Mouse (Mus musculus) liver, adult 2 months (tissue): ENCODE data around the gene Tmem52.

Experiments
- CTCF ChIP-seq: fragments of 200-500 bp; IDR thresholded peaks from 2 replicates; pipeline ENCODE4 v1.5.1; 2011; ENCODE audit warnings: low read depth, low read length, control low read depth
- POLR2A ChIP-seq: fragments of 200-500 bp; IDR thresholded peaks from 2 replicates; pipeline ENCODE4 v1.6.1; 2011; ENCODE audit warnings: low read length, control low read depth; ENCODE audit not compliant: insufficient read depth; ENCODE audit errors: extremely low read depth

DNA sequence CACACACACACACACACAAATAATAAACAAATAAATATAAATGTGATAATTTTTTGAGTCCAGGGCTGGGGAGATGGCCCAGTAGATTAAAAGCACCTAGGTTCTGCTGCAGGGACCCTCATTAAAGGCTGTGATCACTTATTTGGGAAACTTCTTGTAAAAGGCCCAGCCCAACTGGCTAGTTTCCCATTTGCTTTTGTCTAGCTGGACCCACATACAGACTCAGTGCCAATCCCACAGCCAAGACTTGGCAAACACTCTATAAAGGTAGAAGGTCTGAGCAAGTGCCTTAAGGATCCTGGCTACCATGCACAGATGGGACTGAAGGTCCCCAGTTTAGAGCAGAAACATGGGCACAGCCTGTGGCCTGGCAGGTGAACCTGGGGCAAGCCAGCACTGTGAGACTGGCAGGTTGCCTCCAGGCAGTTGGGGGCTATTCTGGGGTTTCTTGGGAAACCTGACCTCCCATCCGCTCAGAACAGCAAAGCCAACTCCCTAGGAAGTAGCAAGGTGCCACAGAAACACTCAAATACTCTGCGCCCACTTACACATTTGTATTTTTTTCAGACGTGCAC, 3.9 kb downstream of the Tmem52 start:
- TF ChIP-seq POLR2A (no peak), CTCF (no peak)
